Mouse (Mus musculus): Measurements from ENCODE around the gene Ovol2.

GRCm38 (mm10) chr2:144269306-144269650, 62.7 kb downstream of the Ovol2 start:
- TF ChIP-seq CTCF (IDR thresholded peaks at IDR 0.05; ENCODE audit: low read depth) (no peak), EP300 (IDR thresholded peaks at IDR 0.05; ENCODE audit: low read depth) (no peak)

Data from liver, embryonic 14.5 days (tissue).